Mouse (Mus musculus) embryonic fibroblast, embryonic 13.5 days (primary cell): ENCODE measurements around the gene Tmem19.

Experiments used
- CTCF ChIP-seq: IDR thresholded peaks from 2 replicates; pipeline ENCODE4 v1.5.1; 2011; ENCODE audit warnings: mild to moderate bottlenecking, control low read depth, low read length, moderate library complexity, borderline replicate concordance; ENCODE audit not compliant: insufficient read depth
- POLR2A ChIP-seq: IDR thresholded peaks from 2 replicates; pipeline ENCODE4 v1.6.1; 2011; ENCODE audit warnings: low read depth, mild to moderate bottlenecking, control low read depth, low read length, moderate library complexity

DNA sequence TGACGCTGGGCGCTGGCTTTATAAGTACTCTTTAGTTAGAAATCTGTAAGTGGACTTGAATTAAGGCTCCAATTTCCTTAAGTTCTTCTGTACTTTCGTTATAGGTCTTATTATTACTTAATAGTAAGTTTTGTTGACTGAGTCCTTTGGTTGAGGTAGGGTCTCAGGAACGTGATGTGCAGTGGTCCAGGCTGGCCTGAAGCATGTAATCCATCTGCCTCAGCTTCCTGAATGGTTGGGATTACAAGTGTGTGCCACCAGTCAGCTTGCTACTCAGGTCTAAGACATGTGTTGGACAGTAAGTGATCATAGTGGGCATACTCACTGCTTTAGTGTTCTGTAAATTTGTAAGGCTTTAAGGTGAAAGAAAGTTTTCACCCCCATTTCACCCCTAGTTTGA lies 28.8 kb upstream of the Tmem19 start:
- TF ChIP-seq CTCF (no peak), POLR2A (no peak)
